Mouse (Mus musculus) gonadal fat pad, adult 2 months (tissue): ENCODE results near the gene Olig1. TPM values are rescaled to one million over a fixed set of nuclear protein-coding genes. Genes with fewer than 3 reads are reported as not detected.

Experiments
- DNase-seq: peaks from one replicate; pipeline ENCODE4 v3.0.0-alpha.2; 2012; ENCODE audit warnings: low read depth
- polyA plus RNA-seq: library from polyadenylated mRNA; depleted of rRNA; stranded (reverse); fragments of >200 nt; gene quantifications from 2 replicates; pipeline ENCODE4 v1.2.3, GENCODE M21; 2012; rRNA removed

Gene Olig1
- polyA plus RNA-seq, result 0.73 and 2.0 TPM in 2 replicates

DNA sequence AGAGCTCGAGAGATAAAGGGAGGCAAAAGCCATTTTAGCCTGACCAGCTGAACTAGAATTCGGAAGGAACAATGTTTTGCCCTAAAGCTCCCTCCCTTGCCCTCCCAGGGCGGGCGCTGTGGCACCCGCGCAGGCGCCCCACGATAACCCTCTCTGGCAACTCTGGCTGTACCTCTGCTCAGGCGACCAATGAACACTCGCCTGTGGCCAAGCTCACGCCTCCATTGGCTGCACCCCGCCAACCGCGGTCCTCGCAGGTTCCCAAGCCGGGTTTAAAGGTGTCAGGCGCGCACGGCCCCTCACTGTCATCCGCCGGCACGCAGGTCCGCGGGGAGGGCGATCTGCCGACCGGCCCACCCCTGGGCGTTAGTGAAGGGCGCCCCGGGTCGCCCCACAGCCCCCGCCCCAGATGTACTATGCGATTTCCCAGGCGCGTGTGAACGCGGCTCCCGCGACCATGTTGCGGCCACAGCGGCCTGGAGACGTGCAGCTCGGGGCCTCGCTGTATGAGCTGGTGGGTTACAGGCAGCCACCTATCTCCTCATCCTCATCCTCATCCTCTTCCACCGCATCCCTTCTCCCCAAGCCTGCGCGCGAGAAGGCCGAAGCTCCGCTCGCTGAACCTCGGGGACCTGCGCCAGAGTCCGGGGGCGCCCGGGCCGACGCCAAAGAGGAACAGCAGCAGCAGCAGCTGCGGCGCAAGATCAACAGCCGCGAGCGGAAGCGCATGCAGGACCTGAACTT lies at the start of gene Olig1:
Olig1 (plus strand) TSS at position 305 of the 744 bp plus-strand sequence.
- DNase-seq, result no peak

GRCm38 (mm10) chr16:91222171-91222642 lies 47.4 kb upstream of the Olig1 start:
- DNase-seq, result no peak

- DNase-seq, result no peak
Observed at GRCm38 (mm10) chr16:91222643-91223271, 46.8 kb upstream of the Olig1 start.

DNA sequence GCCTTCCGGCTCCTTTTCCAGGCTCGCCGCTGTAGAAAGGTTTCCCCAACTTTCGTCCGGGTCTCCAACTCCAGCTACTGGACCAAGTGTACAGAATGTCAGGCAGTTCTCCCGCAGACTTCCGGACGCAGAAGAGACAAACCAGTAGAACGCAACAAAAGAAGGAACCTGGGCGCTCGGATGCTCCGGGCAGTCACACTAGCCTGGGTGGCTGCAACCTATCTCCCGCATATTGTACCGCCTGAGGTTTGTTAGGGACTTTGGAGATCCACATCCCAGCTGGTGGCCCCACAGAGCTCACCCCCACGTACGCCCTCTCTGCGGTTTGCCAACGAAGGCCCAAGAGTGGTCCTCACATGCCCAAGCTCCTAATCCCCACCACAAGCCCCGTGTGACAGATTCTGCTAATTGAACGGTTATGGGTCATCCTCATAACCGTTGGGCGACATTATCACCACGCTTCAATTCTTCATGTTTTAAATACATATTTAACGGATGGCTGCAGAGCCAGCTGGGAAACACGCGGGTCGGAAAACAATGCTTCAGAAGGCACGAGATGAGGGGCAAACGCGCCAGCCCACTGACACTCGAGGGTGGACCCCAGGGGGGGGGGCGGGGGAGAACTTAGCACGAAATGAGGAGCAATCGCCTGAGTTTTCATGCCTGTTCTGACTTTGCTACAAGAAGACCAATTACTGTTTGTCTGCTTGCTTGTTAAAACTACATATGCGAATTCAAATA lies 46.1 kb upstream of the Olig1 start:
- DNase-seq, result no peak

GRCm38 (mm10) chr16:91224068-91224402 lies 45.5 kb upstream of the Olig1 start:
- DNase-seq, result no peak

DNA sequence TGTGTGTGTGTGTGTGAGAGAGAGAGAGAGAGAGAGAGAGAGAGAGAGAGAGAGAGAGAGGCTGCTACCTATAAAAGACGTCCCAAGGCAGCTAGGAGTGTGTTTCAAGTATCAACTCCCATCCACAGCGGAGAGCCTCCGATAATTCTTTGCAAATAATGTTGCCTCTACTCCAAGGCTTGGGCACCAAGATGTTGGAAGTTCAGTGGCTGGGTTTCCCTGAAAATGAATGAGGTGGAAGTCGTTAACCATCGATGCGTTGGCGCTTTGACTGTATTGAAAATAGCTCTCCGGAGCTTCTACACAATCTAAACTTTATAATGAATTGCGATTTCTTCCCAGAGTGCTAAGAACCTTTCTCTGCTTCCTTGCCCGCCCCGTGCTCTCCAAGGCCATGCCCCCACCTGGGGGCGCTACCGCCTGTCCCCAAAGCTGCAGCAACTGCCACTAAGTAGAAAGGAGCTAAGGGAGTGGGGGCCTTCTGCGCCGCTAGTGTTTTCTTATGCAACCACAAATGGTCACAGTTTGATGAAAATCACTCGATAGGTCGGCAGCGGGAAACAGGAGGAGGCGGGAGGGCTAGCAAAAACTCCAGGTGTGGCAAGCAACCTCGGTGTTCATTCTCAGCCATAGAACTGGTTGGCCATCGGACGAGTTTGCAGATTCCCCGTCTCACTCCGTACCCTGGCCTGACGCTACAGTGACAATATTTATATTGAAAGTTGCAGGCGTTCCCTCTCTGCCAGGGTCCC lies 44.9 kb upstream of the Olig1 start:
- no peak for DNase-seq

- no peak for DNase-seq
Observed at GRCm38 (mm10) chr16:91225233-91226037, 44.1 kb upstream of the Olig1 start, which contains the start of gene Olig2. Gene Olig2 (plus strand): TSS chr16:91225457.

DNA sequence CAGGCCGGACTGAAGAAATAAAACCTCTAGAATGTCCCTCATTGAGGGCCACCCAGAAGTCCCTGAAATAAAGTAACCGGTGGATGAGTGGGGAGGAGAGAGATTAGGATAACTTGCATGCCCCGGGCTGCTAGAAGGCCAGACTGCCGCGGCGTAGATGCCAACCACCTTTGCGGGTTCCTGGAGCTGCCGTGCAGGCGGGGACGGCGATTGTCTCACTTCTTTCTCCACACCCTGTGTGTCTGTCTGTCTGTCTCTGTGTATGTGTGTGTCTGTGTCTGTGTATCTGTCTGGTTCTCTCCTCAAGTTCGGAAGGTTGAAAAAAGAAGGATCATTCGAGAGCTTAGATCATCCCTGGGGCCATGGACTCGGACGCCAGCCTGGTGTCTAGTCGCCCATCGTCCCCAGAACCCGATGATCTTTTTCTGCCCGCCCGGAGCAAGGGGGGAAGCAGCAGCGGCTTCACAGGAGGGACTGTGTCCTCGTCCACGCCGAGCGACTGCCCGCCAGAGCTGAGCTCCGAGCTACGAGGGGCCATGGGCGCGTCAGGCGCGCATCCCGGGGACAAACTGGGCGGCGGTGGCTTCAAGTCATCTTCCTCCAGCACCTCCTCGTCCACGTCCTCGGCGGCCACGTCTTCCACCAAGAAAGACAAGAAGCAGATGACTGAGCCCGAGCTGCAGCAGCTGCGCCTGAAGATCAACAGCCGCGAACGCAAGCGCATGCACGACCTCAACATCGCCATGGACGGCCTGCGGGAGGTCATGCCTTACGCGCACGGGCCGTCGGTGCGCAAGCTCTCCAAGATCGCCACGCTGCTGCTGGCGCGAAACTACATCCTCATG lies 43.3 kb upstream of the Olig1 start:
- no peak for DNase-seq

DNA sequence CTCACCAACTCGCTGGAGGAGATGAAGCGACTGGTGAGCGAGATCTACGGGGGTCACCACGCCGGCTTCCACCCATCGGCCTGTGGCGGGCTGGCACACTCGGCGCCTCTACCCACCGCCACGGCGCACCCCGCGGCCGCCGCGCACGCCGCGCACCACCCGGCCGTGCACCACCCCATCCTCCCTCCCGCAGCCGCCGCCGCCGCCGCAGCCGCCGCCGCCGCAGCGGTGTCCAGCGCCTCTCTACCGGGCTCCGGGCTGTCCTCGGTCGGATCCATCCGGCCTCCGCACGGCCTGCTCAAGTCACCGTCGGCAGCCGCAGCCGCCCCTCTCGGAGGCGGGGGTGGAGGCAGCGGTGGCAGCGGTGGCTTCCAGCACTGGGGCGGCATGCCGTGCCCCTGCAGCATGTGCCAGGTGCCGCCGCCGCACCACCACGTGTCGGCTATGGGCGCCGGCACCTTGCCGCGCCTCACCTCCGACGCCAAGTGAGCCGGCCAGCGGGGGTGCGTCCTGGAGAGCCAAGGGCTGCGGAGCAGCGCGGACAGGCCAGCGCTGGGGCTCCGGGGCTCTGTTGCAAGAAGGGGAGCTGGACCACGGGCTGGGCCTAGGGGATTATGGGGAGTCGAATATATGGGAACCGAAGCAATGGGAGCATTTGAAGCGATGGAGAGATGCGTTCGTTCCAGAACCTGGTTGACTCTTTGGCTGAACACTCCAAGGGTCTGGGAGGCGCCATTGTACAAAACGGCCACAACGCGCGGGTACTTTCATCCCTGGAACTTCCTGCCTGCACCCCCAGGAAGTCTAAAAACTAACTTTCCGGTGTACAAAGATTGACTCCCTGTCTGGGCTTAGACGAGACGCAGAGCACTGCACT lies 42.5 kb upstream of the Olig1 start:
- DNase-seq, result no peak

GRCm38 (mm10) chr16:91227760-91228043 lies 41.9 kb upstream of the Olig1 start:
- no peak for DNase-seq

GRCm38 (mm10) chr16:91228238-91229071 lies 41.1 kb upstream of the Olig1 start:
- no peak for DNase-seq

DNA sequence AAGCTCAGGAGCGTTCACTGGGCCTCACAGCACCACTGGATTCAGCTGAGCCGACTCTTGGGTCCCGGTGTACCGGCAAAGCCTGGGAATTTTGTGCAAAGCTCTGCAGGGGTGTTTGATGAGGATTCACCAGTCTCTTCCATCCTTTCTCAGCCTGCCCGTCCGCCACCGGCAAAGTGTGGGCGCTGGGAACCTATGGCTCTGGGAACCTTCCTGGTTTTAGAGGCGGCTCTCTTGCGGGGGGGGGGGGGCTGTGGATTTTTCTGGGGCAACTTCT lies 40.6 kb upstream of the Olig1 start:
- no peak for DNase-seq

DNA sequence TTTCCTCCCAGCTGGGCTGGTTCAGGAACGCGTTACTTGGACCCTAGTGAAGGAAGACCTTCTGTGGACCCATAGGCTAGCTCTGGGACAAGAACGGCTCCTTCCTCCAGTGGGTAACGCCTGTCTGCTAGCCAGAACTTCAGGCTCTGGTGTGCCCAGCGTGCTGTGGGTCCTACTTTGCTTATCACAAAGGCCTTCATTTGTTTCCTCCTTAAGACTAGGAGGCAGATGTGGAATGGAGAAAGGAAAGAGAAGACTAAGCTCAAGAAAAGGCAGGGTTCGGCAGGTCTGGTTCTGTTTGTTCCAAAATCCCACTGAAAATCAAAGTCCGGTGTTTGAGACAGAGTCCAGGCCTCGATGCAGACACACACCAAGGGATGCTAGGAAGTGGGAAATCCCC lies 39.9 kb upstream of the Olig1 start:
- no peak for DNase-seq

- no peak for DNase-seq
Observed at GRCm38 (mm10) chr16:91231781-91232469, 37.6 kb upstream of the Olig1 start.

GRCm38 (mm10) chr16:91232470-91233240 lies 36.9 kb upstream of the Olig1 start:
- no peak for DNase-seq

GRCm38 (mm10) chr16:91233241-91233944 lies 36.2 kb upstream of the Olig1 start:
- no peak for DNase-seq

DNA sequence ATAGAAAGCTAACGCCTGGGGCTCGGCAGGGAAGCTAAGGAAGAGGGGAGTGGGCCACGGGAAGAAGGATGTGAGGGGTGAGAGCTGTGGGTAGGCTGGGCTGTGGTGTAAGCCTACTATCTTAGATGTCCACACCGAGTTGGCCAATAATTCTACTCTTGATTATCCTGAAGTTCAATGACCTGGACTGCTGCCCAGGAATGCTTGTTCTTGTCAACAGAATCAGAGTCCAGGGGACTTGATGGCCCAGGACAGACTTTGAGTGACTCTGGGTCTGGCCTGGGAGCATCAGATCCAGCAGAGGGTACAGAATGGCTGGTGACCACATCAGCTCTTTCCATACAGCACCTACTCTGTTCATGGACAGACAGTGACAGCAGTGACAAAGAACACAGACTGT lies 30.5 kb upstream of the Olig1 start:
- no peak for DNase-seq
